Mouse (Mus musculus) heart, adult 2 months (tissue): Measurements from ENCODE around the gene Lrrc32. TPM values are rescaled to one million over a fixed set of nuclear protein-coding genes. Genes with fewer than 3 reads are reported as not detected.

Experiments used
- DNase-seq, 2 experiments: peaks; one replicate each; pipeline ENCODE4 v3.0.0; 2021
- H3K27ac ChIP-seq: fragments of 200-600 bp; 2 replicates; pipeline ENCODE4 v1.8.1; 2022
- H3K27me3 ChIP-seq: fragments of 200-500 bp; 2 replicates; pipeline ENCODE4 v1.6.1; 2012; ENCODE audit warnings: mild to moderate bottlenecking, low read length, inconsistent platforms, mixed read lengths; ENCODE audit not compliant: control insufficient read depth, insufficient read depth
- H3K36me3 ChIP-seq: fragments of 200-500 bp; 2 replicates; pipeline ENCODE4 v1.6.1; 2012; ENCODE audit warnings: low read length, inconsistent platforms; ENCODE audit not compliant: control insufficient read depth, insufficient read depth
- H3K4me1 ChIP-seq: fragments of 200-500 bp; 2 replicates; pipeline ENCODE4 v1.6.1; 2011; ENCODE audit warnings: low read length; ENCODE audit not compliant: control insufficient read depth, insufficient read depth
- H3K4me3 ChIP-seq: fragments of 200-600 bp; 2 replicates; pipeline ENCODE4 v1.8.1; 2022
- H3K79me2 ChIP-seq: fragments of 200-500 bp; replicated peaks from 2 replicates; pipeline ENCODE4 v1.6.1; 2012; ENCODE audit warnings: mild to moderate bottlenecking, inconsistent platforms, low read length, moderate library complexity, mixed read lengths; ENCODE audit not compliant: control insufficient read depth, insufficient read depth
- H3K9ac ChIP-seq: fragments of 200-500 bp; 2 replicates; pipeline ENCODE4 v1.6.1; 2012; ENCODE audit warnings: low read depth, mild to moderate bottlenecking, control low read depth, inconsistent platforms, low read length, mixed read lengths
- CTCF ChIP-seq: fragments of 200-600 bp; IDR thresholded peaks from 2 replicates; pipeline ENCODE4 v1.8.1; 2022; ENCODE audit warnings: antibody characterized with exemption, mild to moderate bottlenecking, moderate library complexity
- EP300 ChIP-seq: fragments of 200-500 bp; IDR thresholded peaks from 2 replicates; pipeline ENCODE4 v1.6.1; 2011; ENCODE audit warnings: low read depth, low read length, control low read depth; ENCODE audit not compliant: insufficient read depth
- POLR2A ChIP-seq: fragments of 200-500 bp; IDR thresholded peaks from 2 replicates; pipeline ENCODE4 v1.6.1; 2011; ENCODE audit warnings: mild to moderate bottlenecking, low read depth, low read length, control low read depth; ENCODE audit not compliant: insufficient read depth
- WGBS: fragments of 180-500 bp; shearing (Covaris S2); methylation state at CpG from one replicate; pipeline ENCODE4 v1.1.7; 2018; 5-methylcytosine and 5-hydroxymethylcytosine counted together
- intact Hi-C: fragments of 180-260 bp; cut with DNase I; formaldehyde crosslinking; loops from one replicate; pipeline ENCODE4 v1.15.1; 2025
- polyA plus RNA-seq: library from polyadenylated mRNA; depleted of rRNA; stranded (reverse); fragments of >200 nt; gene quantifications from 2 replicates; pipeline ENCODE4 v1.2.3, GENCODE M21; 2012
- total RNA-seq, 2 experiments: library from RNA; stranded (reverse); gene quantifications; 2 replicates each; pipeline ENCODE4 v1.2.3; 2021

Gene Lrrc32
- total and polyA plus RNA-seq, 3 experiments: 13.6 to 14.5 (median 13.7) TPM

GRCm38 (mm10) chr7:98524401-98524800 lies 35.3 kb downstream of the Lrrc32 start:
- no peaks in the 10 kb centered on the region for H3K36me3 ChIP-seq
- TF ChIP-seq POLR2A (no peak), CTCF (no peak), EP300 (no peak)
- DNase-seq: peak in 1 of 2 experiments; percentile 45
- H3K4me1 ChIP-seq: peaks cover 23% of the 10 kb centered on the region
- peak overlapping the region; percentile 22; the same call in 1 of the 2 replicates for H3K9ac ChIP-seq
- H3K27ac ChIP-seq: peak overlapping the region; percentile 68
- no peak overlapping the region for H3K4me3 ChIP-seq
- WGBS: 29% methylated on average over 6 of the region's 6 CpGs
- H3K79me2 ChIP-seq: no peaks in the 10 kb centered on the region
- no peaks in the 10 kb centered on the region for H3K27me3 ChIP-seq
- intact Hi-C loops: loop anchor here (2.0 to 5.0 kb wide), 2 partner anchors 40 to 42 kb away; no protein-coding TSS in a partner anchor

DNA sequence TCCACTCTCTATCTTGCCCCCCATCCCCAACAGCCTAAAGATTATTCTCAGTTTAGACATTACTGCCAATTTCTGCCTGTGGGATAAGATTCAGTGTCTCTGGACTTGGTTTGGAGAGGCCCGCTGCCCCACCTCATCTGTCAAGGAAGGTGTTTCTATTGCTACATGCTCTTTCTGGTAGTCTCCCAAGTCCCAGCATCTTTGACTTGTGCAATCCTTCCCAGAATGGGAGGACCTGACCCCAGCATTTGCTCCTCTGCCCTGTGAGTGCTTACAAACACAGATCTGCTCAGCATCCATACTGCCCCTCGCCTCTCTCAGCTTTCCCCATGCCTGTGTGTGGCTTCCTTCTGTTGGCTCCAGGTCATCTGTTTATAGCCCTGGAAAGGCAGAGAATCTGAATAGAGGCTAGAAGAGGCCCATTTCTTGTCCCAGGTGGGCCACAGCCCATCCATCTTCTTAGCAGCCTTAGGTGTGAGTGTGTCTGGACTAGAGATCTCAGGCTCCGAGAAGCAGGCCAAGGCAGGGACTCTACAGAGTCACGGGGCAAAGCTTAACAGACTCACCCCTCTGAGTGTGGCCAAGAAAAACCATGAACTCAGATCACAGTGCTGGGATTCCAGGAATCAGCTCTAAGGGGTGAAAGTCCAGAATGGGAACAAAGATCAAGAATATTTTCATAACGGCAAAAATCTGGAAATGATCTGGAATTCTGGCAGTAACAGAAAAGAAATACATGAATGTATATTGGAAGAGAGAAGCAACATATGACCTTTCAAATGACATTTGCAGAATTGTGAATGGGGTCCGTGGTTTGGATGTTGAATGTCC lies 36.0 kb downstream of the Lrrc32 start:
- DNase-seq: peak in 1 of 2 experiments; percentile 31
- 75% methylated on average over 6 of the region's 6 CpGs for WGBS

DNA sequence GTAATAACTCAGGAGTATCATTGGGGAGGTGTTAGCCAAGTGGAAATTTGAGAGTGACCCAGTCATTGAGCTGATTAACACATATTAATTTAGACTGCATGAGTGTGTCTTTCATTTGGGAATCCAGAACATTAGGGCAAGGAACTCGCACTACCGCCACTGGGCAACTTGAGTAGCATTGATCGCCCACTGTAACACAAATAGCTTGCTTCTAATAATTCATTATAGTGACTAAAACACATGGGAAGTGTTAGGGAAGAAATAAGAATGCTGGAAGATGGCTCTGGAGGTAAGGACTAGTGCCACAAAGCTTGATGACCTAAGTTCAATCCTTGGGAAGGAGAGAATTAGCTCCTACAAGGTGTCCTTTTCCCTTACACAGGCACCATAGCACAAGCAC lies 38.0 kb downstream of the Lrrc32 start:
- H3K79me2 ChIP-seq: no peaks in the 10 kb centered on the region
- TF ChIP-seq EP300: no peak
- no peak for TF ChIP-seq CTCF
- no peak for TF ChIP-seq POLR2A
- peaks cover 23% of the 10 kb centered on the region for H3K4me1 ChIP-seq
- no peaks in the 10 kb centered on the region for H3K27me3 ChIP-seq
- H3K4me3 ChIP-seq: no peak overlapping the region
- DNase-seq: no peak
- H3K36me3 ChIP-seq: no peaks in the 10 kb centered on the region
- H3K27ac ChIP-seq: no peak overlapping the region
- intact Hi-C loops: no loop called here
- no peak overlapping the region for H3K9ac ChIP-seq
- WGBS: 97% methylated on average over 3 of the region's 3 CpGs

More for the DNA sequence above, 36.0 kb downstream of the Lrrc32 start:
- TF ChIP-seq POLR2A (no peak), EP300 (no peak)
- Histone ChIP-seq H3K36me3 (no peaks in the 10 kb centered on the region), H3K4me1 (peaks cover 23% of the 10 kb centered on the region), H3K4me3 (no peak overlapping the region), H3K9ac (no peak overlapping the region), H3K27me3 (no peaks in the 10 kb centered on the region), H3K27ac (peak overlapping the region; percentile 68), H3K79me2 (no peaks in the 10 kb centered on the region)
- intact Hi-C loops: loop anchor here (2.0 to 5.0 kb wide), 2 partner anchors 40 to 43 kb away; no protein-coding TSS in a partner anchor

DNA sequence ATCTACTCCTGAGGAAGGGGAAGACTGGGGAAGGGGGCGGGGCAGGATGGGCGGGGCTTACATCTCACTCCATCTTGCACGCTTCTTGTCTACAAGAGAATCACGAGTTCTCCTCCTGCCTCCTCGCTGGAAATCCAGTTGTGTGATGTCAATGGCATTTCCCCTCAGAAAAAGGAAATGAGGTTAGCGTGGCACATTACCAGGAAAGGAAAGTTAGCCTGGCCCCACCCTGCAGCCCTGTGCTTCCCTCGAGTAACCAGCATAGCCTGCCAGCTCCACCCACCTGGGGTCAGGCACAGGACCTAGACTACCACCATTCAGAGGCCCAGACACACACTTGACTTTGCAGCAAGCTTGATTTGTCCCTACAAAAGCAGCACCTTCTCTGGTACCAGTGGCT lies 42.5 kb downstream of the Lrrc32 start:
- no peak for TF ChIP-seq EP300
- no peak for TF ChIP-seq CTCF
- TF ChIP-seq POLR2A: no peak
- H3K79me2 ChIP-seq: no peaks in the 10 kb centered on the region
- no peak overlapping the region for H3K9ac ChIP-seq
- H3K36me3 ChIP-seq: no peaks in the 10 kb centered on the region
- intact Hi-C loops: no loop called here
- H3K4me3 ChIP-seq: no peak overlapping the region
- H3K27ac ChIP-seq: peak overlapping the region; percentile 36
- DNase-seq: peak; percentile 48 to 57
- peaks cover 1% of the 10 kb centered on the region; the same call in 1 of the 2 replicates for H3K4me1 ChIP-seq
- no peaks in the 10 kb centered on the region for H3K27me3 ChIP-seq
- WGBS: 37% methylated on average over 7 of the region's 7 CpGs

DNA sequence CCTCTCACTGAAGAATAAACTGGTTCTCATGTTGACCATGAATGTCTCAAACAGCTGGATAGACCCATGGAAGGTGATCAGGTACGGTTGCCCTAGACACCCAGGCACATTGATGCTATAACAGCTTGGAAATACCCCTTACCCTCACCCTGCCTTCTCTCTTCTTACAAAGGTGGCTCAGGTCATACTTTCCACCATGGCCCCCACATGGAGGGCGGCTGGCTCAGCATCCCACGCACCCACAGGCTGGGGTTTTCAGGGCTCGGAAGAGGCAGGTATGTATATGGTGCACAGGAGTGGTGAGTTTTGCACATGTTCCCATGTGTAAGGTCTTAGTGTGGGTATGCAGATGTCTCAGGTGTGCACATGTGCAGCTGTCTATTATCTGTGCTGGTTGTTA lies 43.9 kb downstream of the Lrrc32 start:
- Histone ChIP-seq H3K79me2 (no peaks in the 10 kb centered on the region), H3K27me3 (no peaks in the 10 kb centered on the region), H3K9ac (no peak overlapping the region), H3K4me3 (no peak overlapping the region), H3K4me1 (peaks cover 8% of the 10 kb centered on the region), H3K36me3 (no peaks in the 10 kb centered on the region), H3K27ac (no peak overlapping the region)
- over 99% methylated on average over 4 of the region's 4 CpGs for WGBS
- TF ChIP-seq CTCF (no peak), POLR2A (no peak), EP300 (no peak)
- intact Hi-C loops: no loop called here
- DNase-seq: no peak

GRCm38 (mm10) chr7:98534432-98534855 lies 45.4 kb downstream of the Lrrc32 start:
- Histone ChIP-seq H3K36me3 (no peaks in the 10 kb centered on the region), H3K27ac (no peak overlapping the region), H3K79me2 (no peaks in the 10 kb centered on the region), H3K27me3 (no peaks in the 10 kb centered on the region), H3K9ac (no peak overlapping the region), H3K4me1 (peaks cover 9% of the 10 kb centered on the region), H3K4me3 (no peak overlapping the region)
- TF ChIP-seq CTCF: no peak
- TF ChIP-seq POLR2A: no peak
- 0 out of 2 replicates have a peak, but pooled peaks have one; percentile 16 for TF ChIP-seq EP300
- 66% methylated on average over 13 of the region's 13 CpGs for WGBS
- DNase-seq: peak in 1 of 2 experiments; percentile 53
- intact Hi-C loops: no loop called here
